Mouse (Mus musculus): Measurements from ENCODE around the gene Ugt1a6b.

The Ugt1a6b gene

DNA sequence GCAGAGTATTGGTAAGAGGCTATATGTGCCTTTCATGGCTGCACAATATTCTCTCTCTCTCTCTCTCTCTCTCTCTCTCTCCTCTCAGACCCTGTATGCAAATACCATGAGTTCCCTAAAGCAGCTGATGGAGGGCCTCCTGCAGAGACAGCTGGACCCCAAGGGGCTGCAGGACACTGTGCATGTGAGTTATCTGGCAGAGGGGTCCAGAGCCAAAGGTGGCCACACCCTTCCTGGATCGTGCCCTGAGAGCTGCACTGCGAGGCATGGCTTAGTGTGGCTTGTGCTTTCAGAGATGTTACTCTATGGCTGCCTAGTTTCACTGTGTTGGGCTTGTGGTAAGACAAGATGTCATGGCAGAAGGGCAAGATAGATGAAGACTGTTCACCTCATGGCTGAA lies 144.6 kb downstream of the Ugt1a6b start:
- DNase-seq: no peak

- DNase-seq: no peak
These were observed 145.6 kb downstream of the Ugt1a6b start for GRCm38 (mm10) chr1:88248658-88249057.

DNA sequence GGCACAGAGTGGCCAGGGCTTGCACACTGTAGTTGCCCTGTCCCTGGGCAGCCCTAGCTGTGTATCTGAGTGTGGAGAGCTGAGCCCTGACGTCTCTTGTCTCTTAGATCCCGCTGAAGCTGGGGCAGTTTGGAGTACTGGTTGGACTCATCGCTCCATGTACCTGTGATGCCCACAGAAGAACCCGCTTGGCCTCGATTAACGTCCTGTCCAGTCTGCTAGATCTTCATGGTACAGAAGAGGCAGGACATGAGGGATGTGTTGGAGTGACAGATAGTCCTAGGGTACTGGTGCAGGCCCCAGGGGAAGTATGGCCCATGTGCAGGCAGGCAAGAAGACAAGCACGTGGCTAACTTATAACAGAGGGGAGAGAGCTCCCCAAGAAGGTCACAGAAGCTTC lies 146.5 kb downstream of the Ugt1a6b start:
- DNase-seq: no peak

GRCm38 (mm10) chr1:88250023-88250422 lies 147.0 kb downstream of the Ugt1a6b start:
- DNase-seq: no peak

DNA sequence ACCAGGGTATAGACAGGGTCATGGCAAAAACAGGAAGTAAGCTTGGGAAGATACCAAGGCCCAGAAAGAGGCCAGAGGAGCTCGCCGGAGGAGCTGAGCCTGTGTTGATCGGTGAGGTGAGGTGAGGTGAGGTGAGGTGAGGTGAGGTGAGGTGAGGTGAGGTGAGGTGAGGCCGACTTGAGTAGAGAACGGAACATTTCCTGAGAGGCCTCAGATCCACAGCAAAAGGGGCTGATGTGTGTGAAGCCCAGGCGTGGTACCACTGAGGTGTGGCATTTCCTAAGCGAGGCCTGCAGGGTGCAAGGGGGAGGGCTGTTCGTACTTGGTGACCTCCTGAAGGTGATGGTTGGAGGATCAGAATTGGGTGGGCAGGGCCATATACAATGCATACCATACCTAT lies 150.1 kb downstream of the Ugt1a6b start:
- no peak for DNase-seq

- no peak for DNase-seq
These were observed 150.5 kb downstream of the Ugt1a6b start for GRCm38 (mm10) chr1:88253540-88253939.

GRCm38 (mm10) chr1:88254793-88255465 lies 151.9 kb downstream of the Ugt1a6b start:
- DNase-seq: no peak

- no peak for DNase-seq
These were observed 152.4 kb downstream of the Ugt1a6b start for GRCm38 (mm10) chr1:88255466-88255857.

GRCm38 (mm10) chr1:88255989-88256754 lies 153.1 kb downstream of the Ugt1a6b start:
- no peak for DNase-seq

- DNase-seq: no peak
These were observed 154.0 kb downstream of the Ugt1a6b start for GRCm38 (mm10) chr1:88256886-88257663.

- DNase-seq: no peak
These were observed 154.6 kb downstream of the Ugt1a6b start for GRCm38 (mm10) chr1:88257681-88258080.

DNA sequence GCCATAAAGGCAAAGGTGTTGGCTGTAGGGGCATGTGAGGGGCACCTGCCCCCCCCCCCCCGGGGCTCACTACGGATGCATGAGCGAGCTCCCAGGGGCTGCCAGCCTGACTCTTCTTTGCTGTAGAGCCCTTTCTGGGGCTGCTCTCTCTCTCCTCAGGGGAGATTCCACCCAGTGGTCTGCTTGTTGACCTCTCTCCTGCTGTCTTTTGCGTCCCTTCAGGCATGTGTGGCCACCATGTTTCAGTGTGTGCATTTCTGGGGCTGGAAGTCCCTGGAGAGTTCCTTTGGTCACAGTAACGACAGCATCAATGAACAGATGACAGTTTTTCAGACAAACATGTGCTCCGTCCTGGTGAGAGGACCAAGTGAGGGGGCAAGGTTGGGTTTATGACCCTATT lies 155.3 kb downstream of the Ugt1a6b start:
- no peak for DNase-seq

GRCm38 (mm10) chr1:88258881-88259642 lies 156.0 kb downstream of the Ugt1a6b start:
- no peak for DNase-seq

- no peak for DNase-seq
These were observed 156.6 kb downstream of the Ugt1a6b start for GRCm38 (mm10) chr1:88259643-88260024.

- DNase-seq: peak; percentile 60
These were observed 157.1 kb downstream of the Ugt1a6b start for GRCm38 (mm10) chr1:88260114-88260513.

DNA sequence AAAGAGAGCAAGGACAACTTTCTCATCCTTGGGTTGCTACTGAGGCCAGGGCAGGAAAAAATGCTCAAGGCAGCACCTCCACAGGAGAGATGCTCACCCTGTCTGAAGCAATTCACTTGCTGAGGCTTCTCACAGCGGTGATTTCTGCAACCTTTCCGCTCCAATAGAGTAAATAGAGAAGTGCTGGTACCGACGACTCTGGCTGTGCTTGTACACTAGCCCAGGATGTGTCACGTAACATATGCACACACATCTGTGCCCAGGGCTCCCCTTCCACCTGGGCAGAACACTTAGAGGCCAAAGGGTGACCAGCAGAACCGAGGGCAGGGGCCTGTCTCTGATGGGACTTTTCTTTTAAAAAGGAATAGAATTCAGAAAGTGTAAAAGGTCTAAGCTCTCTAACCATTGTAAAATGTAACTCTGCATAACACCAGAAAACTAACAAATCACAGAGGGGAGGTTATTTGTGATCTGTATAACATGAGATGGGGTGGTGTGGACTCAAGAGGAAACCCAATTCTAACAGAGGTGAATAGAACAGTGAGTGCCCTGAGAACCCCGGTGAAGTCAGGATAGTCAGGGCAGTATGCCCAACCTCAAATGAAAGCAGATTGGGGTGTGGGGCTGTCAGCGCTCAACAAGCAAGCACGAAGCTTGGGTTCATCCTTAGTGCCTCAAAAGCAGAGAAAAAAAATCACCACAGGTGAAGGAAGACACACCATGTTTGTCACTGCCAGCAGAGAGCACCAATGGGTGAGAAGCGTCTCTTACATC lies 157.7 kb downstream of the Ugt1a6b start:
- DNase-seq: no peak

DNA sequence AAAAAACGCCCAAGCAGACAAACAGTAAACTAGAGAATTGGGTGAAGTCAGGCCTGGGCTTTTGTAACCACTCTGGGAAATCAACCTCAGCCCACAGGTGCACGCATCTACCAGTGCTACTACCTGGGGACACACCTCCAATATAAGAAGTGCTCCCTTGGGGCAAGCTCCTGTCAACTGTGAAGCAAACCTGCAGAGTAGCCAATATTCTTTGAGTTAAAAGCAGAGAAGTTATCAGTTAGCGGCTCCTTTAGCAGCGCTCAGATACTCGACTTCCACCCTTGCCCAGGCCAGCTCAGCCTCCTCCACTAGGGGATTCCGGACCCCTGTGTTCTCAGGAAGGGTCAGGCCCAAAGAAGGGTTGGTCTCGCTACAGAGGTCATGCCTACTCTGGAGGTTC lies 158.7 kb downstream of the Ugt1a6b start:
- DNase-seq: no peak

- DNase-seq: no peak
These were observed 159.2 kb downstream of the Ugt1a6b start for GRCm38 (mm10) chr1:88262255-88262654.

DNA sequence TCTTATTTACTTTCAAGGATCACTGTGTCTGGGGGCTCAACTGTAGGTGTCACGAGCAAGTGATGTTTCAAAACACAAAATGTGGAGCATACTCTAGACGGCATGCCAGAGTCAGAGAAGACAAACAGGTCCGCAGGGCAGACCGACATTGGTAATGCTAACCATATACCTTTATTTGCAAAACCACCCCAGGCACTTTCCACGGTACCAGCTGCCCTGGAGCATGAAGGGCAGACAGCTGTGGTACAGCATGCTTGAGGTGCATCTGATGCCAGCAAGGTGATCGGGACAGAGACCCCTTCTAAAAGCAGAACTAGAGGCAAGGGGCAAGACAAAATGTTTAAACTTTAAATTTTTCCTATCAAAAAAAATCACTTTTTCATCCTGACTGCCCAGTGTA lies 159.9 kb downstream of the Ugt1a6b start:
- no peak for DNase-seq

DNA sequence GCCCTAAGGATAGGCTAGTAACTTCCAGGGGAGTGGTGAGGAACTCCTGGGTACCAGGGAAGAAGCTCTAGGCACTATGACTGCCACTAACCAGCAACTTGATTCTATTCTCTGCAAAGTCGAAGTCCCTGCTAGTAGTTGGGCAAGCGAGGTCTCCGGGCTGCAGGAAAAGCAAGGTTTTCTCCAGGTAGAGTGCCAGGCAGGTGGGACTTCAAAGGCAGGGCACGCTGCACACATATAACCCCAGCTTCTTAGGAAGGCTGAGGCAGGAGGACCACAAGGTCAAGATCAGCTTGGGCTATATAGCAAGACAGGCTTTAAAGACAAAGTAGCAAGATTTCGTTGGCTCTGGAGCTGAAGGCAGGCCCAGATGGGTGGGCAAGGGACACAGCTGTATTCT lies 160.7 kb downstream of the Ugt1a6b start:
- no peak for DNase-seq

DNA sequence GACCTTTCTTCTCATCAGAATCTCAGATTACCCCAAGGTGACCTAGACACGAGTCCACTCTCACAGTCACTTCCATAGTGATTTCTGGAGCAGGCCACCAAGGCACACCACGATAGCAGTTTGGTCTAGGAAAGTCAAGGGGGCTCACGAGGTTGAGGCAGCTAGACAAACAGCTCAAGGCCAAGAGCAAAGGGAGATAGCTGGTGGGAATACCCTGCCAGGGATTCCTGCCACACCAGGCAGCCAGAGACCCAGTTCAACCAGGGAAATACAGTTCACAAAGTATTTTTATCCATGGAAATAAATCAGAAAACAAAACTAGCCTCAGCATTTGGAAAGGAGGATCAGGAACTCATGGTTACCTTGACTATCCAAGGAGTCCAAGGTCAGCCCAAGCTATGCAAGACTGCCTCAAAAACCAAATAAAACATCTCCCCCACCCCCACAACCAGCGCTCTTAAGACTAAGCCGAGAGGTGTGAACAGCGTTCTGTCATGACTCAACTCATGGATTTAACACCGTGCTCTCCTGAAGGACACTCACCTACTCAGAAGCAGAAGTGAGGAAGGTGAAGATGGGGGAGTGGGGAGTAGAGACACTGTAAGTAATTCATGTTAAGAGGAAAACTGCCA lies 161.3 kb downstream of the Ugt1a6b start:
- no peak for DNase-seq

DNA sequence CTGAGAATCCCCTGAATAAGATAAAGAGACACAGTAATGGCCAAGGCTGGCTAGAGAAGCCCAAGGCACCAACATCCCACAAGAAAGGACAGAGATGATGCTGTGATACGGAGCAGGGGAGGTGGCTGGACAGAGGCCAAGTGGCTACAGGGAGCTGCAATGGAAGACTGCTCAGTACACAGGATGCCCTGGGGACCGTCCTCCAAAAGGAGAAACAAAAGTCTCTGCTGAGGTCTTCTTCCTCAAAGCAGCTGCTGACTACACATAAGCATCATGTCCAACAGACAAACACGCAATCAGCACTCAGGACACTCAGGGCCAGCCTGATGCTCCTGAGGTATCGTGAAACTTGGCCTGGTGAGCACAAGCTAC lies 161.8 kb downstream of the Ugt1a6b start:
- no peak for DNase-seq
